Mouse (Mus musculus) olfactory bulb, adult 2 months (tissue): ENCODE data around the gene Map3k20.

ENCODE experiments used
- CTCF ChIP-seq: fragments of 200-500 bp; IDR thresholded peaks from 2 replicates; pipeline ENCODE4 v1.5.1; 2012; ENCODE audit warnings: low read depth, mild to moderate bottlenecking, low read length, moderate library complexity; ENCODE audit not compliant: insufficient read depth
- POLR2A ChIP-seq: fragments of 200-500 bp; IDR thresholded peaks from 2 replicates; pipeline ENCODE4 v1.6.1; 2012; ENCODE audit warnings: mild to moderate bottlenecking, low read depth, low read length, moderate library complexity; ENCODE audit not compliant: insufficient read depth

DNA sequence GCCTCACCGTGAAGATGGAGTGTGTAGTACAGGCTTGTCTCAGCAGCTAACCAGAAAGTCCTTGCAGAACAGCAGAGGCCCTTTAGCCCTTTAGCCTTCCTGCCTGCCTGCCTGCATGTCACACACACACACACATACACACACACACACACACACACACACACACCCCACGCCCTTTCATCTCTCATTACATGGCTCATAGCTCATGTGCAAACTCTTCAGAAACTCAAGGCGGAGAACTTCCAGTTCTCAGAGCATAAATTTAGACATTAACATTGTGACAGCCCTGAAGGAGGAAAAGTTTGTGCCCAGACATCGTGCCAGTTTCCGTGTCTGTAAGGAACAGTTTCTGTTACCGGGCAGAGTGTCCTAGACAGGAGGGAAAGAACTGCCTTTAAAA, 111.5 kb downstream of the Map3k20 start:
- TF ChIP-seq POLR2A (no peak), CTCF (no peak)
